Mouse (Mus musculus) layer of hippocampus, adult 9-10 months (tissue): ENCODE results near the gene Acox3.
A peak's percentile ranks its signal among the peaks of the same experiment; 100 is the strongest.
"Not testable (repeated sequence)": the region's sequence is repeated elsewhere in the genome, so short reads cannot be mapped to it uniquely, and the experiment has no call there.

Source experiments
- DNase-seq: peaks from one replicate; pipeline ENCODE4 v3.0.0; 2022; ENCODE audit warnings: low spot score

The Acox3 gene

DNA sequence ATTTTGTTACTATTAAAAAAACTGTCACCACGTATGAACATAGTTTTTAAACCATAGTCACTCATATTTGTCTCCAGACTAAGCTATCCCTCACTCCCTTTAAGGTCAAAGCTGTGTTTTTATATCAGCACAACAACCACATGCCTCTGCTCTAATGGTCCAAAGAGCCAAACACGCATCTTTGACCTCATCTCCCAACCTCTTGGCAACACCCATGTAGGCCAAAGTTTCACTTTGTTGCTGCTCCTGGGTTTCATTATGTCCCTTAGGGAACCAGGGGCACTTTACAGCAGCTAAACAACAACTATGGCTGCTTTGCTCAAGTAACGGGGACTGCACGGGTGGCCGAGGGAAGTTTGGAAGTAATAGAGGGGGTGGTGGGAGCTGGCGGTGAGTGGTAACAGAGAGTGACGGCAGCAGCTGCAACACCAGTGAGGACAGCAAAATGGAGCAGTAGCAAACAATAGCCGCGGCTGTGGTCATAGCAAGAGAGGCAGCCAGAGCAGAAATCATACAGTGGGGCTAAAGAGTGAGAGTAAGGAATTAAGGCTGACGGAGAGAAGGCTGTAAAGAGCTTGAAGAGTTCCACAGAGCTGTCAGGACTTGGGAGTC is 6.3 kb upstream of the Acox3 start:
- DNase-seq, result no peak

- DNase-seq, result no peak
These were observed 4.4 kb upstream of the Acox3 start for GRCm38 (mm10) chr5:35578411-35578810.

GRCm38 (mm10) chr5:35579247-35579893 is 3.5 kb upstream of the Acox3 start:
- no peak for DNase-seq

GRCm38 (mm10) chr5:35580156-35580922 is 2.5 kb upstream of the Acox3 start:
- no peak for DNase-seq

DNA sequence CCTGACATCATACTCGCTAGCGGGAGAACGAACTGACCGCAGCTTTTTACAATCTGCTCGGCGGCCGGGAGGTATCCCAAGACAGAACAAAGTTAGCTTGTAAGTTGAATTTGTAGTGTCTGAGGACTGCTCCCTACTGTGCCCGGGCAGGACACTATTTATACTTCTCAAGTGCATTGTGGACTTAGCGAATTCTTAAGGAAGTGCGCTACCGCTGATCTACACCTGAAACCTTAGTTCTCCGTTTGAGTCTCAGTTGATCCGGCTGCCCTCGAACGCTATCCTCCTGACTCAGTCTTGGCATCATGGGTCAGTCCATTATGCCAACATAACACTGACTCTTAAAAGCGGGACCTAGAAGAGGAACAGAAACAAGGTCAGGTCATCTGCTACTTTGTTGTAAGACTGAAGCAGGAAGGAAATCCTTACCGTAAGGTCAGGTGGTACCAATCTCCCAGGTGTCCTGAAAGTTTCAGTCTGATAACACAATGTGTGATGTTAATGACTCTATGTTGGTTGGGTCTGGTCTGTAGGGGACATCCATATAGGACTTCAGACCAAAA is 462 bp downstream of the Acox3 start:
- no peak for DNase-seq

- not testable (repeated sequence) for DNase-seq
These were observed 1.4 kb downstream of the Acox3 start for GRCm38 (mm10) chr5:35584259-35584658.

- DNase-seq, result no peak
These were observed 8.7 kb downstream of the Acox3 start for GRCm38 (mm10) chr5:35591497-35591896.

- no peak for DNase-seq
These were observed 9.4 kb downstream of the Acox3 start for GRCm38 (mm10) chr5:35592081-35592736.

GRCm38 (mm10) chr5:35592824-35593223 is 10.0 kb downstream of the Acox3 start:
- no peak for DNase-seq

- no peak for DNase-seq
These were observed 10.4 kb downstream of the Acox3 start for GRCm38 (mm10) chr5:35593272-35593671.

DNA sequence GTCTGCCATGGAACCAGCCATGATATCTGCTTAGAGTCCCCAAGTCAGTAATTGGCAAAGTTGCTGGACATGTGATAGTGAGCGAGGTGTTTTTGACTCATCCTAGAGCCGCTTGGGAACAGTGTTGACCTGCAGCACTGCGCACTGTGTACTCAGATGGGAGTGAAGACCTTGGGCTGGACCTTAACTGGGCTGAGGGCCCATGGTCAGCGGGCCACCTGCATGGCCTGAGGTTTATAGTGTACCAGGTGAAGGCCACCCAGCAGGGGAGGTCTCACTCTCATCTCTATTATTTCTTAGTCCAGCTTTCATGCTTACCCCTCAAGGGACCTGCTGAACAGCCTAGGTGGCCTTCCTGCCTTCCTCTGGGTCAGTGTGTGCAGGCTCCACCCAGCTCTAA is 11.9 kb downstream of the Acox3 start:
- DNase-seq, result no peak

- DNase-seq, result peak; percentile 56
These were observed 12.9 kb downstream of the Acox3 start for GRCm38 (mm10) chr5:35595706-35596105.

DNA sequence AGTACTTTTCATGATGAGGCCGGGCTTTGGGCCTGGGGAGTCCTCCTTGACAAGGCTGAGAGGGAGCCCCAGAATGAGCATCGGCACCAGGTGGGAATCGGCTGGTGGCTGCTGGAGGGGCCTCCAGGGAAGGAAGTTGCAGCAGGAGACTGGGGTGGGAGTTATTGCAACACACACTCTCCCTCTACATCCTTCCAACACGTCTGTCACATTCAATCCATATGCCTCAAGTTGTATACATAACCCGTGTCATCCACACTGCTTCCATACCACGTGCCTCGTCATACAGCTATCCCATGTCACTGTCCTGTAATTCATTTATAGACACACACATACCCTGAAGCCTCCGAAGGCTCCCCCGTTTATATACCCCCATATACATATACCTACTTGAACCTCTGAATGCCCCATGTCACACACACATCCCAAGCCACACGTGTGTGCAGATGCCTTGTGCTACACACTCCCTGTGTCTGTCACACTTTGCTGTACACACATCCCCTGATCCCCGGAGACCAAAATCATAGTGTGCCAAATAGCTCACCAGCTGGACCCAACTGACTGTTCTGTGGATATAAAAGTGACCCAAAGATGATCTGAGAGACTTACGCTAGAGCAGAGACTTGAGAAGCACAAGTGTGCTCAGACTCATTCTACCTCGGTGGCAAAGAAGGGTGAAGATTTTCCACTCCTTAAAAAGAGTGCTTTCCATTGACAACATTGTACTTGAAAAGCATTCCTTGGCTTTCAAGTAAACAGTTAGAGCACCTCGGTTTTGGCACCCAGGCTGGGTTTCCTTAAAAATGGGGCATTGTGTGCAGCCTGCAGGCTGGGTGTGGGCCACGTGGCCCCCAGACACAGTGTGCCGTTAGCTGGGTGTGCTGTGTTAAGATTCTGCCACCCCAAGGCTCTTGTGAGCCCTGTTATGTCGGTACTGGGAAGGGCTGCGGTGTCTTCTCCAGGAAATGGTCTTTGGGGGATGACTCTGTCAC is 13.6 kb downstream of the Acox3 start:
- DNase-seq, result no peak

DNA sequence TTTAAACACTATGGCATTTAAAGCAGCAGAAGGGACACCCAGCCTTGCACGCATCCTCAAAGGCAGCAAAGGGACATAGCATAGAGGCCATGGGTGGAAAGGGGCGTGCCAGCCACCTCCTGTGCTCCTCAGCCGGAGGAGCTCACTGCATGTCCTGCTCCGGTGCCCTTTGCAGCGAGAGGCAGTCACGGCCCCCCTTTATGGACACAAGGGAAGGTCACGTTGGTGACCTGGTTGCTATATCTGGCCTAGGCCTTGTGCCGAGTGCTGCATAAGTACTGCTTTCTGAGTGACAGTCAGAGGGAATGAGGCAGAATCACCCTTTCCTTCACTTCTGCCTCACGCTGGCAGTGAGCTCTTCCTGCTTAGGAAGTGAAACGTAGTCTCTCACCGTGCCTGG is 17.4 kb downstream of the Acox3 start:
- no peak for DNase-seq

DNA sequence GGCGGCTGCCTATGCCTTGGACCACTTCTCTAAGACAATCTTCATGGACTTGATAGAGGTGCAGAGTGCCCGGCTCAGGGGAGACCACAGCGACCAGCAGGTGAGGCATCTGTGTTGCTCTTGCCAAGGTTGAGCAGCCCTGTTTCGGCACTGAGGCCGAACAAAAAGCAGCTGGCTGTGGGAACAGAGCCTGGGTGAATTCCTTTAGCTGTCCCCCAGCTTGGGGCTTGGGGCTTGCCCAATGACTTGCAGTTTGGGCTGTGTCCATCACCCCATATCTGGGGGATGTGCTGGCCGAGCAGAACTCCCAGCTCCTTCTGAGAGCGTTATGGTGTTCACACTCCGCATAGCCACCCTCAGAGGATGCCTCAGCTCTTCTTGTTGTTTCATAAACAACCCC is 18.7 kb downstream of the Acox3 start:
- DNase-seq, result no peak

- DNase-seq, result no peak
These were observed 22.5 kb downstream of the Acox3 start for GRCm38 (mm10) chr5:35605355-35605754.

GRCm38 (mm10) chr5:35606800-35607199 is 24.0 kb downstream of the Acox3 start:
- no peak for DNase-seq

DNA sequence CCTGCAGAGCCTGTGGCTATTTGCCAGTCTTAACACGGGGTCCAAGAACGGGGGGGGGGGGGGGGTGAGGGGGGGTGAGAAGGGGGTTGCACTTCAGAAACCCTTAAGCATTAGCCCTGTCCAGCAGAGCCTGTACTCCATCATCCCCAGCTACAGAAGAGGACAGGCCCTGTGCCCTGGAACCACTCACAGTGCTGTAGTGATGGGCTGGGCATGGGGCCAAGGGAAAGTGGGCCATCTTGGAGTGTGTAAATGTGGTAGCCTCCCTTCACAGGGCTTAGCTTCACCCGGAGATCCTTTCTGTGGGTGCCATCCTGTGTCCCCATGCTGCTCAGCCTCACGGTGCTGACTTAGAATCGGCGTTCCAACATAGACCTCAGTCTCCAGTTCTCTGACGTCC is 24.9 kb downstream of the Acox3 start:
- no peak for DNase-seq

DNA sequence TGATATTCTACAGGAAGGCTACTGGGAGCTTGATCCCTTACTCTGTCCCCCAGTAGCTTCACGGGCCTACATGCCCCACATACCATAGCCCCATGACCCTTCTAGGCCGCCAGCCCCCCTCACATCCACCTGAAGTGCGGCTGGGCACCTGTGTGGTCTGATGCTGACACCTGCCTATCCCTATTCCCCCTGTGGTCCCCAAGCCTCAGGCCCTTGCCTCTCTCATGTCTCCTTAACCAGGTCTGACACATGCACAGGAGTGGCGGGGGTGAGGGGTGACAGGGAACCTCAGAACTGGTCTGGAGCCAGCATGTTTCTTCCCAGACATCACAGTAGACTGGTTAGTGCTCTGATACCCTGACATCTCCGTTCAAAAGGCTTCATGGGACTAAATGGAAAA is 25.7 kb downstream of the Acox3 start:
- no peak for DNase-seq

- no peak for DNase-seq
These were observed 26.5 kb downstream of the Acox3 start for GRCm38 (mm10) chr5:35609381-35609780.

DNA sequence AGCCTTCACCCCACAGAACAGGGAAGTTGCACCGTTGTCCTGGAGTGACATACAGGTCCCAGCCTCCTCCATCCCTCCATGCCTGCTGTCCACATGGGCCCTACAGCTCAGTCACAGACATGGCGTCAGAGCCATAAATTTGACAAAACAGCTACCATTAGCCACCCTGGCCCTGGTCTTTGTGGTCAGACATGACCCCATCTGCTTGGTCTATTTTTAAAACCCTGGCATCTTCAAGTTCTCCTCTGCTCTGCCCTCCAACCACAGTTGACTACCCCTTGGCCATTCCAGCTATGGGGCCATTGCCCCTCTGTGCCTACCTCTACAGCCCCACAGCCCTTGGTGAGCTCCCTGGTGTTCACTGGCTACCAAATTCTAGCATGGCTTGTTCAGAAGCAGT is 27.1 kb downstream of the Acox3 start:
- no peak for DNase-seq
